Mouse (Mus musculus): ENCODE results near the gene Cnr1.

Cnr1 gene

GRCm38 (mm10) chr4:33941557-33941956, 17.2 kb downstream of the Cnr1 start:
- DNase-seq (ENCODE audit: low spot score): no peak

- DNase-seq (ENCODE audit: low spot score): no peak
Measured at GRCm38 (mm10) chr4:33943936-33944335, 19.5 kb downstream of the Cnr1 start.

DNA sequence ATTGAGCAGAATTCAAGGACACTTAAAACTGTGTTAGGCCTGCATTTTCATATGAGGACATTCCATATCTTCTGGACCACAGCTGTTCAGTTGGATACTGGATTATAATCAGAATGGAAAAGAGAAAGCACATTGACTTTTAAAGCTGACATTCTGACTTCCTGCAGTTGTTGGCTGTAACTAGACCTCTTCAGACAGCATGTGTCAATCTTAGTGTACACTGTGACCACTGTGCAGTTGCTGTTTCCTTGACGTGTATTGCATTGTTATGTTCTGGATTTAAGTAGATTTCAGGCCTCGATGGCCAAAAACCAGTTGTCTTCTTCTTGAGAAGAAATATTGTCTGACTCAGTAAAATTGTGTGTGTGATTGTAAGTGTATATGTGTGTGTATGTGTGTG, 21.3 kb downstream of the Cnr1 start:
- DNase-seq (ENCODE audit: low spot score): no peak

- DNase-seq (ENCODE audit: low spot score): no peak
Measured at GRCm38 (mm10) chr4:33947584-33947983, 23.2 kb downstream of the Cnr1 start.

DNA sequence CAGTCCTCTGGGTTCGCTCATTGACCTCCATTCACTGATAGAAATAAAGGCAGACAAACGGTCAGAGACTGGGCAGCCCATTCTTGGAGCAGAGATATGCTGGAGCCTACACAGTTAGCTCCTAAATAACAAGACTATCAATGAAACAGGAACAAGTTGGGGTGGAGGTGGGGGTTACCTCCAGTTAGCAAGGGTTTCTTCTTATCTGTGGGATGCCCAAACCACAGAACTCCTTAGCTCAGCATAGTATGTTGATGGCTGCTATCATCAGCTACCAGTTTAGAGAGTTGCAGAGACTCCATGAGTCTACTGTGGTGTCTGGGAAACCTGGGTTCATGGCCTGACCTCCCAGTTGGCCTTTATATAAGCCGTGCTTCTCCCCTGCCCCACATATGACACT, 33.0 kb downstream of the Cnr1 start:
- DNase-seq (ENCODE audit: low spot score): no peak

DNA sequence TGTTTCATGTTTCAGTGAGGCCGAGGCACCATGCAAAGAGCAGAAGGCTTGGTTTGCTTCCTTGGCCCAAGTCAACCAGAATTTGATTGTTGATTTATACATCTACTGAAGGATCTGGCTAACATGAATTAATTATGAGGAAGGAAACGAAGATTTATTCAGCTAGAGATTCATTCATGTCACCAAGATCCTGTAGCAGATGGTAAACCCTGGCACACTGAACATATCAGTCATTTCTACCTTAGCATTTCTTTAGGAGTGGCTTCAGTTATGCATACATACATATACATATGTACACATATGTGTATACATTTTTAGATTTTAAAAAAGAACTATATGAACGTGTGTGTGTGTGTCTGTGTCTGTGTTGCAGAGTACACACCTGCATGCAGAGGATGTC, 34.1 kb downstream of the Cnr1 start:
- DNase-seq (ENCODE audit: low spot score): no peak

- DNase-seq (ENCODE audit: low spot score): no peak
Measured at GRCm38 (mm10) chr4:33959841-33960240, 35.4 kb downstream of the Cnr1 start.

GRCm38 (mm10) chr4:33970726-33971125, 46.3 kb downstream of the Cnr1 start:
- no peak for DNase-seq (ENCODE audit: low spot score)

DNA sequence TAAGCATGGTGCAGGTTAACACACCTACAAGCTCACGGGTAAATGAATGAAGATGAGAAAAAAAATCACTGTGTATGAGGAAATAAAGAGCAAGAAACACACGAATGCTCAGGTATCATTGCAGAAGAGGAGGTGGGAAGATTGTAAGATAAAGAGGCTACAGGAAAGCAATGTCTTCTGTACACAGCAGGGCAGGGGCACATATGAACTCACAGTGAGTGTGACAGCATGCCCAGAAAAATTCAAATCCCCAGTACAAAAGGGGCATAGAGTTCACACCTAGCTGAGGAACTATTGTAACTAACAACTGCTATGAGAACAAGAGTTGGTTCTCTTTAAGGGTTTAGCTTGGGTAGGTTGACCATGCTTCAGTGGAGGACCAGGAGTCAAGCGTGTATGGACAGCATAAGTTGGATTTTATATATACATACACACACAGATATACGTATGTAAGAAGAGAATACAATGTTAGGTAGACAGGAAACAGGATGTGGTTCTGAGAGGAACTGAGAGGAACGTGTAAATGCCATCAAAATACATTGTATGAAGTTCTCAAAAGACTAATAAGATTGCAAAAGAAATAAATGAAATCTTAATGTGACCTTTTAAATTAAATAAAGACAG, 64.2 kb downstream of the Cnr1 start:
- no peak for DNase-seq (ENCODE audit: low spot score)

- DNase-seq (ENCODE audit: low spot score): no peak
Measured at GRCm38 (mm10) chr4:33992687-33993086, 68.3 kb downstream of the Cnr1 start.

DNA sequence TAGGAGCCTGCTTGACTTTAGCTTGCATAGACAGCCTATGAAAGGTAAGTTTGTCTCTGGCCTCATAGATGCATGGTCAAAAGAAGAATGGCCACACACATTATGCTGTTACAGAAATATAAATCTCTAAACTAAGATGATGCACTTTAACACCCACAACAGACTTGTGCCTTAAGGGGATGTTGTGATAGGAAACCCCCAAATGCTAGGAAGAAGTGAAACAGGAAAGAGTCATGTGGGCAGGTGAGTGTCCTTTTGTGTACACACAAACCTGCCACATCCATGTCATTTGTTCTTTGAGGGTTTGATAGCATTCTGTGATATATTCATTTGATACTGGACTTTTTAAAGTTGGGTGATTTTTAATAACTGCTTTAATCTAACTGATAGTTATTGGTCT, 72.0 kb downstream of the Cnr1 start:
- no peak for DNase-seq (ENCODE audit: low spot score)

All from yolk sac, embryonic 10.5 days (tissue).